Mouse (Mus musculus) limb, embryonic 12.5 days (tissue): ENCODE results near the gene Ramp3. TPM values are rescaled to one million over a fixed set of nuclear protein-coding genes. Genes with fewer than 3 reads are reported as not detected.

Source experiments
- ATAC-seq: fragments of 200-750 bp; cut with Nextera tagmentation; 2 replicates; pipeline ENCODE4 v1.8.0; 2017; ENCODE audit warnings: low read depth, moderate TSS enrichment; ENCODE audit not compliant: insufficient number of reproducible peaks, insufficient read depth, low FRiP score, low TSS enrichment
- H3K27ac ChIP-seq: fragments of 300-500 bp; sonication (generic); 2 replicates; pipeline ENCODE4 v1.5.1; 2016; ENCODE audit warnings: mild to moderate bottlenecking, moderate library complexity
- H3K27me3 ChIP-seq: fragments of 300-500 bp; sonication (generic); 2 replicates; pipeline ENCODE4 v1.6.1; 2016; ENCODE audit warnings: mild to moderate bottlenecking, moderate library complexity
- H3K36me3 ChIP-seq: fragments of 300-500 bp; sonication (generic); 2 replicates; pipeline ENCODE4 v1.6.1; 2016; ENCODE audit warnings: mild to moderate bottlenecking, moderate library complexity
- H3K4me1 ChIP-seq: fragments of 300-500 bp; sonication (generic); replicated peaks from 2 replicates; pipeline ENCODE4 v1.6.1; 2016
- H3K4me2 ChIP-seq: fragments of 300-500 bp; sonication (generic); 2 replicates; pipeline ENCODE4 v1.6.1; 2016; ENCODE audit warnings: mild to moderate bottlenecking, moderate library complexity
- H3K4me3 ChIP-seq: fragments of 300-500 bp; sonication (generic); replicated peaks from 2 replicates; pipeline ENCODE4 v1.5.1; 2016; ENCODE audit warnings: mild to moderate bottlenecking
- H3K9ac ChIP-seq: fragments of 300-500 bp; sonication (generic); replicated peaks from 2 replicates; pipeline ENCODE4 v1.6.1; 2016; ENCODE audit warnings: mild to moderate bottlenecking, moderate library complexity
- H3K9me3 ChIP-seq: fragments of 300-500 bp; sonication (generic); 2 replicates; pipeline ENCODE4 v1.6.1; 2016; ENCODE audit warnings: mild to moderate bottlenecking, moderate library complexity
- WGBS: fragments of 180-500 bp; shearing (Covaris S2); methylation state at CpG from one replicate; pipeline ENCODE4 v1.1.7; 2016; 5-methylcytosine and 5-hydroxymethylcytosine counted together
- polyA plus RNA-seq: library from polyadenylated mRNA; unstranded; fragments of >200 nt; fragmentation: Nextera tagmentation; extraction: Ambion mirVana; gene quantifications from 2 replicates; pipeline ENCODE4 v1.2.1, GENCODE M21; 2016

The Ramp3 gene
- polyA plus RNA-seq, 1 experiment from 2014 or later, result 4.4 TPM

DNA sequence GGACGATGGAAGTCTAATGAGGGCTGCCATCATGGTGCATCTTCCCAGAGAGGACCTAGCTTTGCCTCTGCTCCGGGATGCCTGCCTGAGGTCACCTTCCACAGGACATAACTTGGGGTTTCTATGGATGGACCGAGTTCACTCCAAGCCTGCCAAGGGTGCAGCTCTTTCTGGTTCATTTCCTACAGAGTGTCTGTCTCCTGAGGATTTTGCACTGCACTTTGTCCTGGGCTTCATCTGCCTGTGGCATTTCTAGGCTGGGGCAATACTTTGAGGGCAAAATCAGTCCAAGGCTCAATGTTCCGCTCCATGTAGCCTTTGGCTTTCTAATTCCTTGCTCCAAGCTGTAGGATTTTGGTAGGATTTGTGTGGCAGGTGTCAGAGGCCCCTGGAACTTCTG lies 12.5 kb downstream of the Ramp3 start:
- Histone ChIP-seq H3K9me3 (no peaks in the 10 kb centered on the region), H3K27ac (no peak overlapping the region), H3K36me3 (no peaks in the 10 kb centered on the region), H3K4me2 (no peak overlapping the region), H3K4me3 (no peak overlapping the region), H3K27me3 (peaks cover 2% of the 10 kb centered on the region; the same call in 1 of the 2 replicates), H3K9ac (no peak overlapping the region), H3K4me1 (no peaks in the 10 kb centered on the region)
- WGBS, result 87% methylated on average over 4 of the region's 4 CpGs
- ATAC-seq, result no peak

DNA sequence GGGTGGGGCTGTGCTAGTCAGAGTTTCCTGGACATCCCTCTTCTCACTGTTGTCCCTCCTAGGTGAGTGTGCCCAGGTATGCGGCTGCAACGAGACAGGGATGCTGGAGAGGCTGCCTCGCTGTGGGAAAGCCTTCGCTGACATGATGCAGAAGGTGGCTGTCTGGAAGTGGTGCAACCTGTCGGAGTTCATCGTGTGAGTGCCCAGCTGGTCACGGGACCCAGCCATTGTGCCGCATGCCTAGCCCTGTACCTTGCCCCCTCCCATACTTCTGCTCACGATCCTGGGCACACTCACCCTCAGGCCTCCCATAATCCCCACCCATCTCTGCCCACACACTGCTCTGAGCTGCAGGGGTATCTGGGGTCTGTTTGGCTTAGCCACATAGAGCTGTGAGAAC lies 16.4 kb downstream of the Ramp3 start:
- Histone ChIP-seq H3K27ac (no peak overlapping the region), H3K4me3 (no peak overlapping the region), H3K4me2 (no peak overlapping the region), H3K9me3 (no peaks in the 10 kb centered on the region), H3K36me3 (no peaks in the 10 kb centered on the region), H3K4me1 (no peaks in the 10 kb centered on the region), H3K27me3 (peaks cover 2% of the 10 kb centered on the region; the same call in 1 of the 2 replicates), H3K9ac (no peak overlapping the region)
- no peak for ATAC-seq
- 88% methylated on average over 9 of the region's 9 CpGs for WGBS

DNA sequence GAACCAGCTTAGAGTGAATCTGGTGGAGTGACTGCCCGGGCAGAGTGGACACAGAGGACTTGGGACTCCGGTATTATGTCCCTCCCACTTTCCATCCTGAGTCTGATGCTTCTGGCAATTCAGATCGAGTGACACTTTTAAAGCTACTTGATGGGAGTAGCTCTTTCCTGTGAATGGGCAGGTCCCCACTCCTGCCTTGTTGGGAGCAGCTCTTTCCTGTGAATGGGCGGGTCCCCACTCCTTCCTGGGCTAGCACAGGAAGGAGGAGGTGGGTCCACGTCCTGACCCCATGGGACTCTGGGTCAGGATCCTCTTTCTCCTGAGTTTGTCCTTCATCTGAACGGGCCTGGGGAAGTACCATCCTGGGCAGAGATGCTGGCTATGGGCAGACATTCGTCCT lies 17.1 kb downstream of the Ramp3 start:
- H3K9me3 ChIP-seq, result no peaks in the 10 kb centered on the region
- no peaks in the 10 kb centered on the region; the same call in 1 of the 2 replicates for H3K4me1 ChIP-seq
- WGBS, result 64% methylated on average over 7 of the region's 7 CpGs
- H3K27ac ChIP-seq, result no peak overlapping the region
- H3K36me3 ChIP-seq, result no peaks in the 10 kb centered on the region
- no peak overlapping the region for H3K4me3 ChIP-seq
- no peak overlapping the region for H3K4me2 ChIP-seq
- peaks cover 2% of the 10 kb centered on the region; the same call in 1 of the 2 replicates for H3K27me3 ChIP-seq
- H3K9ac ChIP-seq, result no peak overlapping the region
- ATAC-seq, result no peak

DNA sequence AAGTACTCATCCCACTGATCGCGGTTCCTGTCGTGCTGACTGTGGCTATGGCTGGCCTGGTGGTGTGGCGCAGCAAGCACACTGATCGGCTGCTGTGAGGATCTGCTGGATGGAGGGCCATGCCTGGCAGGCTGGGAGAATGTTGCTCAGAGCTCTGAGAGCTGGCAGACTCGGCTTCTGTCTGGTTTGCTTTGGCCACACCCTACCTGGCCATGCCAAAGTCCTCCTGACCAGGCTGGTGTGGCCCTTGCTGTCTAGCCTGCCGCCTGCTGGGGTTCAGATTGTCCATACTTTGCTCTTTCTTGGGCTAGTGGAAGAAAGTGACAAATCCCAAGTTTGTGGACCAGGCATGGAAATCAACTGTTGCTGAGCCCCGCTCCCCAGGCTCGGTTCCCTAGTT lies 18.3 kb downstream of the Ramp3 start:
- Histone ChIP-seq H3K9ac (no peak overlapping the region), H3K4me3 (no peak overlapping the region), H3K4me2 (no peak overlapping the region), H3K27me3 (no peaks in the 10 kb centered on the region), H3K4me1 (no peaks in the 10 kb centered on the region; the same call in 1 of the 2 replicates), H3K9me3 (no peaks in the 10 kb centered on the region), H3K27ac (no peak overlapping the region), H3K36me3 (no peaks in the 10 kb centered on the region)
- no peak for ATAC-seq
- 88% methylated on average over 9 of the region's 9 CpGs for WGBS

DNA sequence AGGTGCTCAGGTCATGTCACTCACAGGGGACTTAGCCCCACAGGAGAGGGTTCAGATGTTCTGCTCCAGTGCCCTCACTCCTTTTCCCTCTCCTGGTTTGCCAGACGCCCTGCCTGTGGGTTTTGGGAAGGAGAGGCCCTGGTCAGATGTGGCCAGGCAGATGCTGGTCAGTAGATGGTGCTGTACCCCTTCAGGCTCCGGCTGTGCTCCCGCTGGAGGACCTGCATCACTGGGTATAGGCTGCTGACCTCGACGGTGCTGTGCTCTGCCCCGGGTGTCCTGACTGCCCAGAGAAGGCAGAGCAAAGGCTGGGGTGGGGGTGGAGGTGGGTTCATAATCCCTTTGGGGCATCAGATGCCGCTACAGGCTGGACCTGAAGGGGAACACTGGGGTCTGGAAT lies 19.2 kb downstream of the Ramp3 start:
- 34% methylated on average over 7 of the region's 7 CpGs for WGBS

DNA sequence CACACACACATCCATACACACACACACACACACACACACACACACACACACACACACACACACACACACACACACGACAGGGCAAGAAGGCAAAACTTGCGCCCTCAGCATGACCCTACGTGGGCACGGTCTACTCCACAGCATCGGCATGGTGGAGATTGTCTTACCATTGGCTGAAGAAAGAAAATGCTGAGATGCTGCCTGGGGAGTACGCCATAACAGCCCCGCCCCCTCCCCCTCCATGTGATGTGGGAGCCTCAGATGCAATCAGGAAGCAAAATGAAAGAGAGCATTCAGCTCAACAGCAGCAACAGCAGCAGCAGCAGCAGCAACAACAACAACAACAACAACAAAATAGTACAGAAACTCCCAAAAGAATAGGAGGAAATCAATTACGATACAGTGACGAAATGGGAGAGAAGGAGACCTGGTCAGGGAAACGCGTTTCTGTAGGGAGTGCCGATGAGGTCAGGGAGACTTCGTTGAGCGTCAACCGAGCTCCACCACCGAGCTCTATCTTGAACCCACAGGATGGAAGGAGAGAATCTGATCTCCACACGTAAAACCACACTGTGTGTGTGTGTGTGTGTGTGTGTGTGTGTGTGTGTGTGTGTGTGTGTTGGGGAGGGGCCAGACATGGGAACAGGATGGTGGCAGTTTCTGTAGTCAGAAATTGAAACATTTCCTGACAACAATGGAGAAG lies 21.5 kb downstream of the Ramp3 start:
- no peaks in the 10 kb centered on the region for H3K36me3 ChIP-seq
- H3K4me2 ChIP-seq, result peak overlapping the region; percentile 6; the same call in 1 of the 2 replicates
- H3K9ac ChIP-seq, result 0 out of 2 replicates have a peak overlapping the region, but pooled peaks have one; percentile 5
- WGBS, result 69% methylated on average over 17 of the region's 17 CpGs
- H3K27ac ChIP-seq, result no peak overlapping the region
- peaks cover 3% of the 10 kb centered on the region; the same call in 1 of the 2 replicates for H3K9me3 ChIP-seq
- H3K27me3 ChIP-seq, result no peaks in the 10 kb centered on the region
- no peak overlapping the region for H3K4me3 ChIP-seq
- ATAC-seq, result no peak
- H3K4me1 ChIP-seq, result no peaks in the 10 kb centered on the region; the same call in 1 of the 2 replicates

More for the DNA sequence above, 19.2 kb downstream of the Ramp3 start:
- no peak; the same call in 1 of the 2 replicates for ATAC-seq
- Histone ChIP-seq H3K4me3 (no peak overlapping the region), H3K9ac (no peak overlapping the region), H3K4me2 (no peak overlapping the region), H3K27ac (no peak overlapping the region), H3K9me3 (no peaks in the 10 kb centered on the region), H3K36me3 (no peaks in the 10 kb centered on the region), H3K27me3 (no peaks in the 10 kb centered on the region), H3K4me1 (no peaks in the 10 kb centered on the region; the same call in 1 of the 2 replicates)

DNA sequence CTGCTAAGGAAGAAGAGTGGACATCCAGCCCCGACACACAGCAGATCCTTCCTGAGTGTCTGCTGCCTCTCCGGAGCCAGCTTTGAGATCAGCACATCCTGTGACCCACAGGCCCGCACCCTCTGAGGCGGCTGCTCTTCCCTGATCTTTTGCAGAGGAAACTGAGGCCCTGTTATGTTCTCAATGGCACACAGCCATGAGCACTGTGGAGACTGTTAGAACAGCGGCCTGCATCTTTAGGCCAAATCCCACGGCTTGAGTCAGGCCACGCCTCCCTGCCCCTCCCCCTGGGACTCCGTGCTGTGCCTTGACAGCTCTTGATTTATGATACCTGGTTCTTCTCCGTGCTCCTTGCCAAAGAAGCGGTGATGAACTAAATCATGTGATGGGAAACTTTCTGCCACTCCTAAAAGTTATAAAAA lies 22.1 kb downstream of the Ramp3 start:
- H3K4me1 ChIP-seq, result no peaks in the 10 kb centered on the region; the same call in 1 of the 2 replicates
- peak; percentile 49; the same call in 1 of the 2 replicates for ATAC-seq
- no peak overlapping the region for H3K4me3 ChIP-seq
- no peak overlapping the region for H3K27ac ChIP-seq
- 27% methylated on average over 10 of the region's 10 CpGs for WGBS
- no peaks in the 10 kb centered on the region for H3K36me3 ChIP-seq
- no peaks in the 10 kb centered on the region for H3K27me3 ChIP-seq
- peaks cover 3% of the 10 kb centered on the region; the same call in 1 of the 2 replicates for H3K9me3 ChIP-seq
- H3K9ac ChIP-seq, result 0 out of 2 replicates have a peak overlapping the region, but pooled peaks have one; percentile 5
- H3K4me2 ChIP-seq, result peak overlapping the region; percentile 6; the same call in 1 of the 2 replicates

DNA sequence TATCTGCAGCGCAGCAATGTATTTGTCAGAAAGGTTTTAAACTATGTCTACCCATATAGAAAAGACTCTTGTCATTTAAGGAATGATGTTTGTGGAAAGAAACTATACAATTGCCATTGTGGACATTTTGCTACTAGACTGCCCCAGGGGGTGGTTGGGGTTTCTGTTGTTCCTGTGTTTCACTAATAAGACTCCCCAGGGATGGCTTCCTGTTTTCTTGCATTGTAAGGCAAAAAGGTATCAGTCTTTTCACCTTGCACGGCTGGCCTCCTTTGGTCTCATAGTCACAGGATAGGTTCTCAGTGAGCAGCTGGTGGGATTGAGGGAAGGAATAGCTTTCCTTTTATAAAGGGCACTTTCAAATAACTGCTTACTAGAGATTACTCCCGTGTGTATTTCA lies 26.4 kb downstream of the Ramp3 start:
- H3K9ac ChIP-seq, result no peak overlapping the region
- no peaks in the 10 kb centered on the region; the same call in 1 of the 2 replicates for H3K4me1 ChIP-seq
- no peak for ATAC-seq
- H3K36me3 ChIP-seq, result no peaks in the 10 kb centered on the region
- WGBS, result 65% methylated on average over 3 of the region's 3 CpGs
- H3K9me3 ChIP-seq, result peaks cover 3% of the 10 kb centered on the region; the same call in 1 of the 2 replicates
- H3K4me2 ChIP-seq, result no peak overlapping the region
- no peak overlapping the region for H3K27ac ChIP-seq
- H3K27me3 ChIP-seq, result no peaks in the 10 kb centered on the region
- no peak overlapping the region for H3K4me3 ChIP-seq

DNA sequence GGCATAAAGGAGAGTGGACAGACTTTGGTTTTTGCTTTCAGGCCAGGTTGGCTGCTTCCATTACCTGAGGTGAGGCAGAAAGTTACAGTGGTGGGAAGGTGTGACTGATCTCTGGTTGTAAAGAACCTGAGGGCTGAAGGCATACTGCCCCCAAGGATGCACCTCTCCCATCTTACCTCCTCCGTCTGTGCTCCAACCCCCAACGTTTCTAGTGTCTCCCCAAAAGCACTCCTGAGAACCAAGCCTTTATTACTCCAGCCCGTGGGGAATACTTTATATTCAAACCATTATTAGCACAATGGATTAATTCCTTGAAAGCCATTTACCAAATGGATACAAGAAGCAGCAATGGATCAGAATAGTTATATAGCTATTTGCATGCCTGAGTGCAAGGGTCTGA lies 30.6 kb downstream of the Ramp3 start:
- no peaks in the 10 kb centered on the region for H3K36me3 ChIP-seq
- no peaks in the 10 kb centered on the region for H3K4me1 ChIP-seq
- no peak overlapping the region for H3K4me2 ChIP-seq
- WGBS, result 79% methylated on average over 3 of the region's 3 CpGs
- H3K9me3 ChIP-seq, result no peaks in the 10 kb centered on the region
- no peak for ATAC-seq
- H3K27ac ChIP-seq, result no peak overlapping the region
- no peaks in the 10 kb centered on the region for H3K27me3 ChIP-seq
- H3K4me3 ChIP-seq, result no peak overlapping the region
- H3K9ac ChIP-seq, result no peak overlapping the region

DNA sequence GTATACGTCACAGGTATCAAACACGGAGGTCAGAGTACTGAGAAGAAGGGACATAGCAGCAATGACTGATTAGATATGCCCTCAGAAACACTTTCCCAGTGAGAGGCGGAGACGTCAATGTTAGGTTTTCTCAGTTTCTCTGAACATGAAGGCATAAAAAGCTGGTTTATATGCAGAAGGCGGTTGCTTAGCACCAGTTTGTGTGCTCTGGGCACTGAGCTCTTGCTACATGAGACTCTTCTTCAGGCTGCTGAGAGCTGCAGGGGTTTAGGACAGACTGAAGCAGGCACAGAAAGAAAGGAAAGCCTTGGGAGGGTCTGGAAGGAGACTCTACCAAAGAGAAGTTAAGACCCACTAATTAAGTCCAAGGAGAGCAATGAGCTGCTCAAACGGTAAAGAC lies 34.0 kb downstream of the Ramp3 start:
- no peak overlapping the region for H3K27ac ChIP-seq
- H3K4me3 ChIP-seq, result no peak overlapping the region
- no peaks in the 10 kb centered on the region for H3K9me3 ChIP-seq
- WGBS, result 77% methylated on average over 6 of the region's 6 CpGs
- H3K27me3 ChIP-seq, result no peaks in the 10 kb centered on the region
- no peaks in the 10 kb centered on the region for H3K4me1 ChIP-seq
- H3K36me3 ChIP-seq, result no peaks in the 10 kb centered on the region
- no peak for ATAC-seq
- no peak overlapping the region for H3K4me2 ChIP-seq
- H3K9ac ChIP-seq, result no peak overlapping the region

DNA sequence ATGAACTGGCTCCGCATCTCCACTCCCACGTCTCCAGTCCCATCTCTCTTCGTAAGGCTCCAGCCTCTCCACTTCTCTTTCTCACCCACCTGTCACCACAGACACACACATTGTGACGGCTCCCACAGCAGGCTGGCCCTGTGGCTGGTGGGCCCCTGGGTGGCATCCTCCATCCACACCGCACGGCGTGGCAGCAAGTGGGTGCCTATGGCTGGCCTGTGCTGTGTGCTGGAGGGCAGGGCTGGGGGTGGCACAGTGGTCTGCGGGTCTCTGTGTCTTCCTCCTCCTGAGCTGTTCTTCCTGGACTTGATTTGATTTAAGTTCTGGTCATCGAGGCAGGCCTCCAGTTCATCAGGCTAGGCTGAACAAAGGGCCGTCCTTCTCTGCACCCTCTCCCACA lies 35.8 kb downstream of the Ramp3 start:
- H3K4me3 ChIP-seq, result no peak overlapping the region
- no peaks in the 10 kb centered on the region for H3K9me3 ChIP-seq
- H3K27me3 ChIP-seq, result no peaks in the 10 kb centered on the region
- 93% methylated on average over 10 of the region's 10 CpGs for WGBS
- ATAC-seq, result no peak
- H3K9ac ChIP-seq, result no peak overlapping the region
- no peak overlapping the region for H3K4me2 ChIP-seq
- H3K27ac ChIP-seq, result no peak overlapping the region
- no peaks in the 10 kb centered on the region for H3K36me3 ChIP-seq
- no peaks in the 10 kb centered on the region for H3K4me1 ChIP-seq
